Mouse (Mus musculus): ENCODE measurements around the gene H2-Ab1. TPM values are rescaled to one million over a fixed set of nuclear protein-coding genes. Genes with fewer than 3 reads are reported as not detected.

Gene H2-Ab1
- polyA plus RNA-seq, 1 experiment from 2014 or later: 4.7 TPM

GRCm38 (mm10) chr17:34244656-34245055, 12.8 kb upstream of the H2-Ab1 start:
- H3K4me3 ChIP-seq: no peak overlapping the region
- H3K36me3 ChIP-seq: no peaks in the 10 kb centered on the region
- no peak overlapping the region for H3K27ac ChIP-seq
- H3K4me1 ChIP-seq (replicated peaks): no peaks in the 10 kb centered on the region
- DNase-seq (ENCODE audit: low spot score): no peak
- H3K9me3 ChIP-seq: peaks cover 7% of the 10 kb centered on the region; the same call in 1 of the 2 replicates
- WGBS: 81% methylated on average over 4 of the region's 4 CpGs
- no peaks in the 10 kb centered on the region for H3K27me3 ChIP-seq (ENCODE audit: insufficient read depth, poor library complexity, severe bottlenecking)

DNA sequence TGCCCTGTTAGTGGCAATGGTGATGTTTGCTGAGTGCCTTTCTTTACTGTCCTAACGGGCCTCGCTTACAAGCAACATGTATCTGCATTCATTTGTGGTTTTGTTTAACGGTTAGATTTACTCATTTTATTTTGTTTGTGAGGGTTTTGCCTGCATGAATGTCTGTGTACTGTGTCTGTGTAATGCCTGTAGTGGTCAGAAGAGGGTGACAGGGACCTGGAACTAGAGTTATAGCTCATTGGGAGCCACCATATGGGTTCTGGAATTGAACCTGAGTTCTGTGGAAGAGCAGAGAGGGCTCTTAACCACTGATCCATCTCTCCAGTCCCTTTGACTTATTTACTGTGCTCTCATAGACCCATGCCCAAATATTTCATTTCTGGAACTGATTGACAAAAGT, 10.4 kb upstream of the H2-Ab1 start:
- Histone ChIP-seq H3K36me3 (no peaks in the 10 kb centered on the region), H3K9me3 (0 out of 2 replicates have a peak, but pooled peaks cover 2% of the 10 kb centered on the region), H3K4me3 (no peak overlapping the region), H3K27me3 (ENCODE audit: insufficient read depth, poor library complexity, severe bottlenecking) (no peaks in the 10 kb centered on the region), H3K4me1 (replicated peaks) (no peaks in the 10 kb centered on the region), H3K27ac (no peak overlapping the region)
- WGBS: 89% methylated on average over 3 of the region's 3 CpGs
- no peak for DNase-seq (ENCODE audit: low spot score)

- Histone ChIP-seq H3K4me3 (no peak overlapping the region), H3K27ac (no peak overlapping the region)
- WGBS: 83% methylated on average over 2 of the region's 2 CpGs
Observed at GRCm38 (mm10) chr17:34248764-34249163, 8.7 kb upstream of the H2-Ab1 start.

DNA sequence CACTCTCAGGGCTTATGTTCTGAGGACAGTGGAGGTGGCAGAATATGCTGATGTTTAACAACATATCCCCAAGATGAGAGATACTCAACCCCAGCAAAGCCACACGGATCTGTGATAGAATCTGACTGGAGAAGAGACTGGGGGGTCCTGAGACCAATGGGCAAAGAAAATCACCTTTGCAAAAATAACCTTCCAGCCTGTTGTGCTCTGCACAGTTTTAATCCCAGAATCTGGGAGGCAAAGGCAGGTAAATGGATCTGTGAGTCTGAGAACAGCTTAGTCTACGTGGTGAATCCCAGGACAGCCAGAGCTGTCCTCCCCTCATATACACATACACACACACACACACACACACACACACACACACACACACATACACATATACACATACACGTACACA, 8.1 kb upstream of the H2-Ab1 start:
- H3K27ac ChIP-seq: no peak overlapping the region
- WGBS: 49% methylated on average over 3 of the region's 3 CpGs
- H3K4me1 ChIP-seq (replicated peaks): no peaks in the 10 kb centered on the region
- no peak for DNase-seq (ENCODE audit: low spot score)
- no peaks in the 10 kb centered on the region for H3K27me3 ChIP-seq (ENCODE audit: insufficient read depth, poor library complexity, severe bottlenecking)
- no peaks in the 10 kb centered on the region for H3K9me3 ChIP-seq
- no peaks in the 10 kb centered on the region for H3K36me3 ChIP-seq
- no peak overlapping the region for H3K4me3 ChIP-seq

More at GRCm38 (mm10) chr17:34248764-34249163, 8.7 kb upstream of the H2-Ab1 start:
- no peak for DNase-seq (ENCODE audit: low spot score)
- H3K4me1 ChIP-seq (replicated peaks): no peaks in the 10 kb centered on the region
- no peaks in the 10 kb centered on the region for H3K27me3 ChIP-seq (ENCODE audit: insufficient read depth, poor library complexity, severe bottlenecking)
- H3K36me3 ChIP-seq: no peaks in the 10 kb centered on the region
- no peaks in the 10 kb centered on the region for H3K9me3 ChIP-seq

DNA sequence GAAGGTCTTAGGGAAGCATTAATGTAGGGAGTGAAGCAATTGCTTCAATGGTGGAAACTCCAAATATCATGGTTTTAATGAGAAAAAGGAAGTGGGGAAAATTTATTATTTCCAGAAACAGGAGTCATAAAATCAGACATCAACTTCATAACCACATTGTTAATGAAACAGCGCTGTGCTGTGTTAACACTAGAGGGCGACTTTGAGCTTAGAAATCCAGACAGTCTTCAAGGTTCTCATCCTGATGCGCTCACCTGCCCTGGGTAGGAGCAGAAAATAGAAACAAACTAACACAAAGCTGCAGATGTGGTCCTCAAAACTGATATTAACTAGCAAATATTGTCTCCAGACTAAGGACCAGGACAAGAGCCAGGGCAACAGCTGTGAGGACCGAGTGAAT, 7.6 kb upstream of the H2-Ab1 start:
- Histone ChIP-seq H3K36me3 (no peaks in the 10 kb centered on the region), H3K9me3 (no peaks in the 10 kb centered on the region), H3K4me3 (no peak overlapping the region), H3K27me3 (ENCODE audit: insufficient read depth, poor library complexity, severe bottlenecking) (no peaks in the 10 kb centered on the region), H3K27ac (no peak overlapping the region), H3K4me1 (replicated peaks) (no peaks in the 10 kb centered on the region)
- peak; percentile 44 for DNase-seq (ENCODE audit: low spot score)
- 25% methylated on average over 4 of the region's 4 CpGs for WGBS

DNA sequence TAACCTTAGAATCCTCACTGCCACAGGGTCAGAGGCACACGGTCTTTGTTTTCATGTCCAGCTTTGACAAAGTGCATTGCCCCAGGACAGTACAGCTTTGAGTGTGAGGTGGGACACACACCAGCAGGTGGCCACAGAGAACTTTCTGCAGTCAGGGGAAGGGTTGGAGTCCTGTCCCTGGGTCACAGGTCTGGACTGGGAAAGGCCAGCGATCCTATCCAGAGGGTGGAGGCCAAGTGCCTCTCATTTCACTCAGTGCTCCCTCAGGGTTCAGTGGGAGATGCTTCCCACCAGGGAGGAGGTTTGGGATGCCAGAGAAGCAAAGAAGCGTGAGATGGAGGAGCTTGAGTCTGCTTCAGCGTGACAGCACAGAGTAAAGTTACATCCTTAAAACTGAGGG, 5.8 kb upstream of the H2-Ab1 start:
- H3K36me3 ChIP-seq: no peaks in the 10 kb centered on the region
- H3K9me3 ChIP-seq: no peaks in the 10 kb centered on the region
- H3K4me1 ChIP-seq (replicated peaks): no peaks in the 10 kb centered on the region
- H3K4me3 ChIP-seq: no peak overlapping the region
- no peak overlapping the region for H3K27ac ChIP-seq
- no peak for DNase-seq (ENCODE audit: low spot score)
- no peaks in the 10 kb centered on the region; the same call in 1 of the 2 replicates for H3K27me3 ChIP-seq (ENCODE audit: insufficient read depth, poor library complexity, severe bottlenecking)
- WGBS: 60% methylated on average over 4 of the region's 4 CpGs

DNA sequence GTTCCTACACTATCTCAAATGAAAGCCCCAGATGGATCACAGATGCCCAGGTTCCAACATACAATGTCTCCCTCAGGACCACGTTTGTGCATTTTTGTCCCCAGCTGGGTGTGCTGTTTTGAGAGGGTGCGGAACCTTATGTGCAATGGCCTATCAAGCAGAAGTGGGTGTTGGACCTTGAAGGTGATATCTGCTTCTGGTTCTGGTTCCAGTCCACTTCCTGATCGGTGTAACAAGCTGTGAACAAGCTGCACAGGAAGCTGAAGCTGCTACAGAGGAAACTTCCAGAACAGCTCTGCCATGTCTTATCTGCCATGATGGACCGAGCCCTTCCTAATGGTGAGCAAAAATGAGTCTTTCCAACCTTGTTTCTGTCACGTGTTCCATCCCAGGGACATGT, 988 bp upstream of the H2-Ab1 start:
- no peak overlapping the region for H3K4me3 ChIP-seq
- WGBS: 83% methylated on average over 5 of the region's 5 CpGs
- no peaks in the 10 kb centered on the region for H3K36me3 ChIP-seq

DNA sequence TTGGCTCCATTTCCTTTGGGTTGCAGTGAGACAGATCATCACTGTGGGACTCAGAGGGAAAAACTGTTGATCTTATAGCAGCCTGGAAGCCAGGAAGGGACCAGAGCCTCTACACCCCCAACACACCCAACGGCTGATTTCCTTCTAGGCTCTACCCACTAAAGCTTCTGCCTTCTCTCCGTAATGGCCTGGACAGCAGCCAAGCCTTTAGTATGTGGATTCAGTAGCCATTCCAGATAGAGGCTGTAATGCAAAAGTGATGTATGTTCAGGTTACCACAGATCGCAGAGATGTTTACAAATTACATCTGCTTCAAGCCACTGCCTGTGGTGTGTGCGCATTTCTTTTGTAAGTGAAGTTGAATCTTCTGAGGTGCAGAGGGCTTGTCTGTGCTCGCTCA, 3.1 kb downstream of the H2-Ab1 start:
- Histone ChIP-seq H3K27me3 (ENCODE audit: insufficient read depth, poor library complexity, severe bottlenecking) (peaks cover 44% of the 10 kb centered on the region), H3K36me3 (no peaks in the 10 kb centered on the region), H3K4me3 (no peak overlapping the region), H3K27ac (no peak overlapping the region), H3K4me1 (replicated peaks) (peaks cover 28% of the 10 kb centered on the region), H3K9me3 (no peaks in the 10 kb centered on the region)
- DNase-seq (ENCODE audit: low spot score): no peak
- 85% methylated on average over 5 of the region's 5 CpGs for WGBS

More for the DNA sequence above, 988 bp upstream of the H2-Ab1 start:
- Histone ChIP-seq H3K27ac (no peak overlapping the region), H3K4me1 (replicated peaks) (0 out of 2 replicates have a peak, but pooled peaks cover 4% of the 10 kb centered on the region), H3K27me3 (ENCODE audit: insufficient read depth, poor library complexity, severe bottlenecking) (peaks cover 9% of the 10 kb centered on the region), H3K9me3 (no peaks in the 10 kb centered on the region)
- no peak for DNase-seq (ENCODE audit: low spot score)

GRCm38 (mm10) chr17:34261502-34261901, 4.0 kb downstream of the H2-Ab1 start:
- DNase-seq (ENCODE audit: low spot score): peak; percentile 27
- H3K27ac ChIP-seq: no peak overlapping the region
- no peaks in the 10 kb centered on the region for H3K36me3 ChIP-seq
- H3K27me3 ChIP-seq (ENCODE audit: insufficient read depth, poor library complexity, severe bottlenecking): peaks cover 46% of the 10 kb centered on the region
- no peak overlapping the region for H3K4me3 ChIP-seq
- 28% methylated on average over 4 of the region's 4 CpGs for WGBS
- peaks cover 28% of the 10 kb centered on the region for H3K4me1 ChIP-seq (replicated peaks)
- no peaks in the 10 kb centered on the region for H3K9me3 ChIP-seq

DNA sequence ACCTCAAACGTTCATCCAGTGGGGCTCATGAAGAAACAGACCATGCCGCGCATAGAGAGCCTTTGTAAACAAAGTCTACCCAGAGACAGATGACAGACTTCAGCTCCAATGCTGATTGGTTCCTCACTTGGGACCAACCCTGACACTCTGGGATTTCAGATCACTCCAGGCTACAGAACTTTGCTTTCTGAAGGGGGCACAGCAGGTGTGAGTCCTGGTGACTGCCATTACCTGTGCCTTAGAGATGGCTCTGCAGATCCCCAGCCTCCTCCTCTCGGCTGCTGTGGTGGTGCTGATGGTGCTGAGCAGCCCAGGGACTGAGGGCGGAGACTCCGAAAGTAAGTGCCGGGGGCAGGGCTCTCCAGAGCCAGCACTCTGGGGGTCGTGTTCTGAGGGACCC, 5.6 kb downstream of the H2-Ab1 start:
- Histone ChIP-seq H3K4me3 (peak overlapping the region; percentile 65), H3K36me3 (no peaks in the 10 kb centered on the region), H3K27ac (no peak overlapping the region), H3K4me1 (replicated peaks) (peaks cover 28% of the 10 kb centered on the region), H3K9me3 (no peaks in the 10 kb centered on the region), H3K27me3 (ENCODE audit: insufficient read depth, poor library complexity, severe bottlenecking) (peaks cover 49% of the 10 kb centered on the region)
- DNase-seq (ENCODE audit: low spot score): peak; percentile 83
- under 1% methylated on average over 8 of the region's 8 CpGs for WGBS

DNA sequence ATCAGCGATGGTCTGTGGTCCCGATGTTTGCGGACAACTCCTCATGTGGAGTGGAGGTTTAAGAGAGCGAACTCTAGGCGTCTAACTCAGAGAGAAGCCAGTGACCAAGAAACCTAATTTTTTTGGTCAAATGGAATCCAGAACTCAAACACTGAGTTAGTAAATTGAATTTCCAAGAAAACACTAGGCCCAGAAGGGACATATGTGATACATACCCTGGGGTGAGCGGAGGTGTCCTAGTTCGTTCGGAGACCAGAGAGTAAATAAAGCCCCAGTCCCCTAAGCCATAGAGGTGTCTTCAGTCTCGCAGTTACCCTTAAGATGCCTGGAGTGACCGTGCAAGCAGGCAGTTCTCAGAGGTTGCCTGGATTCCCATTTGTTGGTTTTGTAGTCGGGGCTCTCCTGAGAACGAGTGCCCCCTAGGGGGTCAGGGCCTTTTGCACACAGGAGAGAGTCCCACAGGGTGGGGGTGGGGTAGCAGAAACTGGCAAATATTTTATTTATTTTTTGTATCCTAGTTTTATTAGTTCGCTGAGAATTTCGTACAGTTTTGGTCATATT, 6.4 kb downstream of the H2-Ab1 start:
- Histone ChIP-seq H3K4me1 (replicated peaks) (peaks cover 28% of the 10 kb centered on the region), H3K27me3 (ENCODE audit: insufficient read depth, poor library complexity, severe bottlenecking) (peaks cover 51% of the 10 kb centered on the region), H3K27ac (no peak overlapping the region), H3K9me3 (no peaks in the 10 kb centered on the region), H3K36me3 (no peaks in the 10 kb centered on the region), H3K4me3 (peak overlapping the region; percentile 65)
- 3% methylated on average over 14 of the region's 14 CpGs for WGBS
- DNase-seq (ENCODE audit: low spot score): peak; percentile 44

DNA sequence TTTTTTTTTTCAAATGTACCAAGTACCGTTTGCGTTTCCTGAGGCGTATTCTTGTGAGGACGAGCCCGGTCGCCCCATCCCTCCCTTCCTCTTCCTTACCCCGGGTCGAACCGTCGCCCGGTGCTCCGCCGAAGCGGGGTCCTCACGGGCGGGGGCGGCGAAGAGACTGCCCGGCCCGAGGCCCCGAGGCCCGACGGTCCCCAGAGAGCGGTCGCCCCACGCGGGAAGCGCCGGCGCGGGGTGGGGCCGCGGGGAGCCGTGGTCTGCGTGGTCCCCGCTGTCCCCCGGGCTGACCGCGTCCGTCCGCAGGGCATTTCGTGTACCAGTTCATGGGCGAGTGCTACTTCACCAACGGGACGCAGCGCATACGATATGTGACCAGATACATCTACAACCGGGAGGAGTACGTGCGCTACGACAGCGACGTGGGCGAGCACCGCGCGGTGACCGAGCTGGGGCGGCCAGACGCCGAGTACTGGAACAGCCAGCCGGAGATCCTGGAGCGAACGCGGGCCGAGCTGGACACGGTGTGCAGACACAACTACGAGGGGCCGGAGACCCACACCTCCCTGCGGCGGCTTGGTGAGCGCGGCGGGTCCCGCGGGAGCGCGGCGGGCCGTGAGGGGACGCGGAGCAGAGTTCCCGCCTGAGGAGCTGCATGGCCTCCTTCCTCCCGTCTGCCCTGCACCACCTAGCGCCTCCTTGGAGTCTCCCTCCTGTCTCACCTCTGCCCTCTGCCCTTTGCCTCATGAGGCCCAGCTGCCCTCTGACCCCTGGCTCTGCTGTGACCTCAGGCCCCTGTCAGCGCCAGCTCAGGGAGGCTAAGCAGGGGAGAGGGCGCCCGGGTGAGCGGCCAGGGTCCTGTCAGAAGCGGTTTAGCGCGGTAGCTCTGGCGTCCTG, 7.2 kb downstream of the H2-Ab1 start:
- WGBS: under 1% methylated on average over 93 of the region's 93 CpGs
- Histone ChIP-seq H3K36me3 (no peaks in the 10 kb centered on the region), H3K4me3 (peak overlapping the region; percentile 65), H3K9me3 (no peaks in the 10 kb centered on the region), H3K4me1 (replicated peaks) (peaks cover 28% of the 10 kb centered on the region), H3K27me3 (ENCODE audit: insufficient read depth, poor library complexity, severe bottlenecking) (peaks cover 52% of the 10 kb centered on the region), H3K27ac (peak overlapping the region; percentile 81)
- peak; percentile 74 for DNase-seq (ENCODE audit: low spot score)

GRCm38 (mm10) chr17:34268262-34268661, 10.8 kb downstream of the H2-Ab1 start:
- Histone ChIP-seq H3K27ac (no peak overlapping the region), H3K9me3 (no peaks in the 10 kb centered on the region), H3K4me1 (replicated peaks) (peaks cover 22% of the 10 kb centered on the region), H3K27me3 (ENCODE audit: insufficient read depth, poor library complexity, severe bottlenecking) (peaks cover 36% of the 10 kb centered on the region), H3K4me3 (no peak overlapping the region), H3K36me3 (no peaks in the 10 kb centered on the region)
- 84% methylated on average over 2 of the region's 2 CpGs for WGBS
- DNase-seq (ENCODE audit: low spot score): no peak

Measured in hindbrain, embryonic 10.5 days (tissue).